Mouse (Mus musculus) B cell, adult (primary cell): ENCODE data around the gene Egfr. TPM values are rescaled to one million over a fixed set of nuclear protein-coding genes. Genes with fewer than 3 reads are reported as not detected.

Source experiments
- total RNA-seq: library from RNA; stranded (reverse); gene quantifications from 4 replicates; pipeline ENCODE4 v1.2.4, GENCODE M21; 2023; ENCODE audit not compliant: inconsistent age

The Egfr gene
- total RNA-seq = not detected in 4 replicates

GRCm38 (mm10) chr11:16752007-16752348 is at the start of gene Egfr:
TSS of gene Egfr (plus strand) at chr11:16752203.

GRCm38 (mm10) chr11:16950976-16951760 is 199.2 kb downstream of the Egfr start, which contains the start of gene Fbxo48:
TSS of gene Fbxo48 (plus strand) at chr11:16951375.

Other genes starting within 250 kb of the Egfr start
- 19.8 to 26.2 TPM (median 22.3 TPM) in 4 replicates for gene Sec61g, start 243.7 kb upstream of the Egfr start, total RNA-seq
- gene Fbxo48, start 199.2 kb downstream of the Egfr start, total RNA-seq = 1.8 to 3.5 TPM (median 2.4 TPM) in 4 replicates